1 mouse cellular context compared by ENCODE assay signal in the genomic region with DNA sequence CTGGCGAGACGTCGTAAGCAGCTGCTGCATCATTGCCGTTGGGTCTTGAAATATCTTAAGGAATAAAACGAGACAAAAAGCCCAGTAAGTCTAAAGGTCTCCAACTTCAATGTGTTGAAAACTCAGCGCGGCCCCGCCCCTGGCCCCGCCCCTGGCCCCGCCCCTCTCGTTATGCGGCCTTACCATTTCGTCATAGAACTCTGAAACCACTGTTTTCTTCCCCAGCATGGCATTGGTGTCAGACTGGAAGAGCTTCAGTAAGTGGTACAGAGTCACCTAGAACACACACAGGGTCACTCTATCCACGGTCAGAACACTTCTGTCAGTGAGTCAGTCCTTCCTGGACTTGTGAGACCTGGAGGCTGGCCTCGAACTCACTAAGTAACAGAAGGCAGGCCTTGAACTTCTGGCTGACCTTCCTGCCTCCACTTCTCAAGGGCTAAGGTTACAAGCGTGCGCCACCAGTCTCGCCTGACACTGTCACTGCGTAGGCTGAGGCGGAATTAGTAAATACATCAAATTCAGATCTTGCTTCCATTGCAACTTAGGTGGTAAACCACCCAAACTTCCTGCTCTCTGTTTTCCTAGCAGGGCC.
TF ChIP-seq lines count a peak whose summit lies in the region.

No protein-coding gene starts in this region.

TF ChIP-seq in C2C12, 6 proteins besides CTCF, POLR2A, EP300 and RAD21 (continued from another document):
- TF ChIP-seq CEBPB (IDR thresholded peaks at IDR 0.05; ENCODE audit: low read depth): no peak
- TF ChIP-seq MYOD1 (IDR thresholded peaks at IDR 0.05; ENCODE audit: control insufficient read depth, insufficient read length, low read depth): no peak
- TF ChIP-seq MAX (IDR thresholded peaks at IDR 0.05): no peak
TF ChIP-seq in C2C12: peak in this region for 0.
